Mouse (Mus musculus): ENCODE measurements at regions not wholly inside any gene's neighbourhood (a gene's known extent, or its start where the extent isn't known, plus 50 kb on each side); places are given as distances from the start of the nearest gene placed in this dataset.

DNA sequence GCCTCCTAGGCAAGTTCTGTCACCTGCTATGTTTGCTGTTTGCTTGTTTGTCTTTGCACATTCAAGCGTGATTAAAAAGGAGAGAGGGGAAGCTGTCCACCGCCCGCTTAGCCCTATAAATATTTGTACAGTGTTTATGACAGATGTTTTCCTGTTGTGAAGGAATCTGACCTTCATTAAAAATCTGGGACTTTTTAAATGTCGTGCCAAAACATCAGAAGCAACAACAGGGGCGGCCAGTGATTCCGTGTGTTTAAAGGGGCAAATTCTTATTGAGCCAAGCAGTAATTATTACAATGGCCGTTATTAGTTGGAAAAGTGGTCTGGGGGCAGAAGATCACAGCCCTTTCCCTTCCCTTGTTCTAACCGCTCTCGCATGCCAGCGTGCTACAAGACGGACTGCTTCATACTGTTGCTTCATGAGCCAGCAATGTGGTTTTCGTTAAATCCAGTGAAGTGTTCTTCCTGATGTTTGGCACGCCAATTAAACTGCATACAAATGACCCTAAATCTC is 119.3 kb downstream of the Gas1 start:
- peak; percentile 25 for DNase-seq

DNA sequence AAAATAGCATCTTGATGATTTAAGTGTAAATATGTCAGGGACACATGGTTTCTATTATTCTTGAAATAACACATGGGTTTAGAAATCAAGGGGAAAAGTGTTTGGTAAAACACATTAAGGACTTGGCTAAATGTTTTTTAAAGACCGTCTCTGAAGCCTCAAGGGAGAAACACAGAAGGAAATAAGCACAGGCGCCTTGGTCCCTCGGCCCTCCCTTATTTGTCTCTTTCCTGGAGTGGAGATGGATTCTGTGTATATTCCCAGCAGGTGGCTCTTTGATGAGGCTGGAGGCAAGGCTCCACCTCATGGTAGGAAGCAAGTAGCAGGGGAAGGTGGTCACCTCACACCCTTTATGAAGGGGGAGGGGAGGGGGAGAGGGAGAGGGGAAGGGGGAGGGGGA is 122.6 kb downstream of the Gas1 start:
- no peak for DNase-seq

DNA sequence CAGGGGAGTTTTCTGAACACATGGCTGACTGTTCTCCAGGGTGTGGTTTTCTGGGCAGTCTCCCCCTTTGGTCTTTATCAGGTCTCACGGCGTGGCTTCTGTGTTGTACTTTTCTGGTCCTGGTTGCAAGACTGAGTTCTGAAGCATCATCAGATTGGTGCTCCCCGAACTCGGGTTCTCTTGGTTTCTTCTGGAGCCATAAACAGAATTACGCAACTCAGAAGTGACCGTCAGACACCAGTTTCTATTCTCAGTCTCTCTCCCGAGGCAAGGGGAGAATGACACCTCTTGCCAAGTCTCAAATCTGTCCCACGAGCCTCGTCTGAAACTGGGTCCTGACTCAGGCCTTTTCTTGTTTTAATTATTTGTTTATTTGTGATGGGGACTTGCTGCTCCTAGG is 123.1 kb downstream of the Gas1 start:
- no peak for DNase-seq

DNA sequence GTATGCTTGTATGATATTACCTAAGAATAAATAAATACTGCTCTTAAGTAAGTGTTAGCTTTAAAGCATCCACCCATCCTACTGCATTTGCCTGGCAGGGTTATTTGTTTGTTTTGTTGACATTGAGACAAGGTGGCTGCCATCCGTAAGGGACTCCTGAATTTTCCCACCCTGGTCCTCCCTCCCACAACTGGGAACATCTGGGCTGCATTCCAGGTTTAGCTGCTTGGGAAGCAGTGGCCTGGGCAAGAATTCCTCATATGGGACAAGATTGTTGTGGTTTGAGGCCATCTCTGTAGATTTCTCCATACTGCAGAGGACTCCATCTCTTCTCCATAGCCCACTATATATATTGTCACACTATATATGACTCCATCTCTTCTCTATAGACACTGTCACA is 125.3 kb downstream of the Gas1 start:
- no peak for DNase-seq

DNA sequence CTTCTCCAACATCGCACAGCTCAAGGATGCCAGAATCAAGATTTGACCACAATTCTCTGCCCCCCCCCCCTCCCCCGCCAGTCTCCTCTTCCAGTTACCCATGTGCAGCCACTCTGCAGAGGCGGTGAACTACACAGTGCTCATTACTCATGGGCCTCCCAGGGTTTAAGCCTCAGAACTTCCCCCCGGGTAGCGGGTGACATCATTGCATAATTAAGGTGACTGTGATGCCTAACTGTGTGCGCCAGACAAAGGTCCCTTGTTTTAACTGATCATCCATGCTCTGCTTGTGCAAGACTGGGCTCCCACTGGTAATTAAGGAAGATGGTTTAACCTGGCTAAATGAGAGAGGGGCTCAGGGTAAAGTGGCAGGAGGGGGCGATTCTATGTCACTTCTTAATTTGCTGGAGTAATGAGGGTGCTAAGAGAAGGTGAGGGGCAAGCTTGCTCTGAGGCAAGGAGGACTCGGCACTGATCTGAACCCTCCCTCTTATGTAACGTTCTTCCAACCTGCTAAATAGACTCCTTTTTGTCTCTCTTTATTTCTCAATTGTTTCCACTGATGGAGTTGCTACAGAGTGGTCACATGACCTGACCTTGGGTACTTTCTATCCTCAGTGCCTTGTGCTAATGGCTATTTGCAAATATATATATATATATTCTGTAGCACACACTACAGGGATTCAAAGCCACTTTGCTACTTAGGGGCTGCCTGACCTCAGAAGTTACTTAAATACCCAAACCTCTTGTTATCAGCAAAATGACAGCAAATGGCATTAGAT is 126.2 kb downstream of the Gas1 start:
- no peak for DNase-seq

DNA sequence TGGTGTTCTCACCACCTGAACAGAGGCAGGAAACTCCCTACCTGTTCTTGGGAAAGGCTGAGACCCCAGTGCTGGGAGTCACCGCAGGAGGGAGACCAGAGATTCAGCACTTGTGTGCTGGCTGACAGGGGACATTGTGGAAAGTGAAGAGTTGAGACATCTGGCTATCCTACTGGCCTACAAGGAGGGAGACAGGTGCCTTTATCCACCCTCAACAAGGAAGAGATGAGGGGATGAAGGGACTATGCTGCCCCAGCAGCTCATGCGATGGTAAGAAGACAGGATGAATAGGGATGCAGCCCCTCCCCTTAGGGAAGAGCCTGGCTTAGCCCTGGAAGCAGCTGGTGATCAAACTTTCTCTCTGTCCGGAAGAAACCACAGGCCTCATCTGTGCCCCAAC is 127.5 kb downstream of the Gas1 start:
- no peak for DNase-seq

DNA sequence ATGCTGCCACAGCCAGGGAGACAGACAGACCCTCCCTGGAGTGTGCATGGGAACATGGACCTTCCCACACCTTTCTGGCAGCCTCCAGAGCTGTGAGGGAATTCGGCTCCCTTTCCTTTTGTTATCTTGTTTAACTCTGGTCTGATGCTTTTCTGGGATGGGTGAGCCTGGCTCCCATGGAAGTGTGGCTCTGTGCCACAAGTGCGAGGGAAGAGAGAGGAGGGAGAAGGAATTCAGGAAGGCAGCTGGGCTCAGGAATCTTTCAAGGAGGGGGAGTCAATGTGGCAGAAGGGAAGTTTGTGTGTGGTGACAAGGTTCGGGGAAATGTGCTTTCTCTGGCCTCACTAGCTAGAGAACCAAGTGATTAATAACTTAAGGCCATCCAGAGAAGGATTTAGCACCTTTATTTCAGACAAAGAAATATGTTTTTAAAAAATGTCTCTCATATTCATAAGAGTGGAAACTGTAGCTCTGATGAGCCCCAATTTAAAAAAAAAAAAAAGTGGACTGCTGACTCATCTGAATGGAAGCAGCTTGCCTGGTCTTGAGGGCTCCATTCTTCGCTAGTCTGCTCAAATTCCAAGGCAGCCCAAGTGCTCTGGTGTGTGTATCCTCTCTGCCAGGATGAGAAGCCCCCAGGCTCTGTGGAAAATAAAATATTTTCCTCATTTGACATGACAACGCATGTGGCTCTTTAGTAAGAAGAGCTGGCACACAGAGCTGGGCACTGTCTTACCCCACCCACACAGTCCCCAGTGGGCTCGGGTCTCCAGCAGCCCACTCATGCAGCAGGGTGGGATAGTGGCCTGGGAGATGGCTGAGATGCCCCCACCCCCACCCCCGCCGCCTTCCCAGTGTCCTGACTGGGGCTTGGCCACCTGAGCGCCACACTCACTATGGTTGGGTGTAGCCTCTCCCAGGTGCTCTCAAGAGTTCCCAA is 129.1 kb downstream of the Gas1 start:
- no peak for DNase-seq

DNA sequence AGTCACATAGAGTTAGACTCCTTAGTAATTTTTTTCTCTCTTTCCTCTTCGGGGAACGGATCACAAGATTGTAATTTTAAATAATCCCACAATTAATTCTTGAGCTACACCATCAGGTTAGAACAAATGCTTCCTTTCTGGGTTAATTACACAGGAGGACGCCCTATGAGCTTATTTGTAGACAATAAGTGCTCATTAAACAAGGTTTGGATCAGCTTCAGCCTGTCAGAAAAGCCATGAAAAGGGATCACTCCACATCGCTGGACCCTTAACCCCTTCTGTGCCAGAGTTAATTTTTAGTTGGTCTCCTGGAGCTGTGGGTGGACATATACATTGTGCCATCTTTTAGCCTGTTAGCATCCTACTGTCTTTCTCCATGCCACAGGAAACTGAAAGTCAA is 131.4 kb downstream of the Gas1 start:
- DNase-seq: no peak

DNA sequence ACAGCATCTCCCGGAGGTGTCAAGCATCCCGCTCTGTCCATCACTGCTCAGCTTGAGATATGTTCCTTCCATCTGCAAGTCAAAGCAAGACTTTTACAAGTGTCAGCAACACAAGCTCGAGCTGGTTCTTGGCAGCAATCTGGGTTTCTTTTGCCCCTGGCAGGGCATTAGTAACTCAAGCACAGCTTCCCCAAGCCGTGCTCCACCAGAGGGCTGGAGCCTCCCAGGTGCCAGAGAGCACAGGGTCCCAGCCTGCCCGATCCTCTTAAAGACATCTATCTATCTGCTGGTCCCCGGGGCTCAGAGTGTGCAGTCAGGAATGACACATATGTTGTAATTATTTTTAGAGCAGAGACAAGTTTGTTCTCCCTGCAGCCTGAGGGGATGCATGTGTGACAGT is 132.3 kb downstream of the Gas1 start:
- no peak for DNase-seq

DNA sequence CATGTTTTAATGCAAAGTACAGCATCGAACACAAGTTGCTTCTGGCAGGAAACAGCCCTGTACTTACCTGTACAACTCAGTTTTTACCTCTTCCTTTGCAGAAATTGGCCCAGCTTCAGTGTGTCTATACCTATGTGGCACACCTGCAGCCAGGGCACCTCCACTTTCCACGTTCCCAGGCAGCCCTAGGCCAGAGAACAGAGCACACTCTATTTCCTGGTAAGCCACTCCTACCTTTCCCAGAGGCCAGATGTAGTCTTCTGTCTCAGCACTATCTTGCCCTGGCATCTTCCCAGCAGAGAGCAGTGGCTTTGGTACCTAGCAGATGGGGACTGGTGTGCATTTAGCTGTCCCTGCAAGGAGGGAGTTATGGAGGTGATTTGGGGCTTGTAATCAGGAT is 134.7 kb downstream of the Gas1 start:
- DNase-seq: peak; percentile 20

DNA sequence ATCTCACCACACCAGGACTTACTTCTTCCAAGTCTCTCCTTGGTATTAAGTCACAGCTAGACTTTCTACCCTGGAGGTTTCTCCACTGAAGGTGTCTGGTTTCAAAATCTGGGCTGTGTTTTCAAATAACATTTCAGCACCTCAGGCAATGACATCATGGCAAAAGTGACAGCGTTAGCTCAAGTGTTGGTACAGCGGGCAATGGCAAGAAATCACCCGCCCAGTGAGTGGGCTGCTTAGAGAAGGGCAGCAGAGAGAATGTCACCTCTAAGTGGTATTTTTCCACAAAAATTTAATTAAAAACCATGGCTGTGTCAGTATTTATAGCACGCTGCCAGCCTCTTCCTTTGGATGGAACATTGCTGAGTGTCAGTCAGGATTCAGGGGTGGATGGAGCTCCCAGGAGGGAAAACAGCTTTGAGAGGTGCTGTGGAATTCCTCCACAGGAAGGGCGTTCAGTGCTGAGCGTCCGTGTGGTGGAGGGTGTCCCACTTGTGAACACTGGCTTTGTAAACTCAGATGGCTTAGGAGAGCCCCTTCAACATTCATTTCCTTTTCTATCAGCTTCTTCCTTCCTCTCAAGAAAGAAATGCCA is 141.5 kb downstream of the Gas1 start:
- DNase-seq: no peak

DNA sequence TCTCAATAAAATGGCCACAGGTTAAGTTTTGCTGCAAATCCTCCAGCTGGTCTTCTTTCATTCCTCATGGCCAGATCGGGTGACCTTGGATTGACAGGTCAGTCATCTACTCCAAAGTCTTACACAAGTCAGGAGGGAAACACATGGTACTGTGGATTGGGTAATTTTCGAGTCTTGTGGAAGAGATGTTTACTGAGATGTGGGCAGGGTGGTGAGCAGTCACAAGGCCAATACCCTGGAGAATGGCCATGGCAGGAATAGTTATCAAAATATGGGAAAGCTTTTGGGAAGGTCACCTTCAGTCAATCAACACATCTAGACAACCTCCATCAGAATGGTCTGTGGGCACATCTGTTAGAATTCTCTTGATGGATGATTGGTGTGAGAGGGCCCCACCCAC is 144.0 kb downstream of the Gas1 start:
- no peak for DNase-seq

DNA sequence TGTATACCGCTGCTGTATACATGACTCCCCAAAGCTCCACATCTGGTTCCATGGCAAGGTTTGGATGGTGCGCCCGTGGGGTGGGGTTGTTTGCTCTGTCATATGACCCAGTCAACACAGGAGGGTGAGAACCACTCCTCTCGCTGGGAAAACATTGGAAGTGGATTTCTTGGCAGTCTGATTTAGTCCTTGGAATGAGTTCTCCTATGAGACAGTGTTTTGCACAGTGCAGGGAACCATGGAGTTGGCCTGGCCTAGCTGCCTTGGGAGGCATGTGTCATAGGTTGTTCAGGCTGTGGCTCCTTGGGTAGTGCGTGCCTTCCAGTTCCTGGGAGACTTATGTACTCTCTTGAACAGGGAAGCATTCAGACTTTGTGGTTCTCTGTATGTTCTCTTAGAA is 144.6 kb downstream of the Gas1 start:
- no peak for DNase-seq

DNA sequence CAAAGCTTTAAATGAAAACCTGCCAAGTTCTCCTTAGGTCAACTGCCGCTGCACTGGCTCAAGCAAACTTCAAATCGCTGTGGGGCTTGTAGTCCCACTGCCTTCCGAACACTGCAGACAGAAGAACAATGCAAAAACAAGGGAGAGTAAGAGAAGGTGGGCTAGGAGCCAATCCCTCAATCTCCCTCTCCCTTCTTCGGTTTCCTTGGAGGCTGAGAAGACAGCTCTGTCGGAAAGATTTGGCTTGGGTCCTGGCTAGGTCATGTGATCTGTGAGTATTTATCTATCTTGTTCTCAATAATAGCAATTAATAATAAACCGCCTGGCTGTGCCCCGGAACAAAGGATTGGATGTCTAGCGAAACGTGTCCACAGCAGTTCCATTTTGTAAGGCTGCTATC is 147.6 kb downstream of the Gas1 start:
- no peak for DNase-seq

DNA sequence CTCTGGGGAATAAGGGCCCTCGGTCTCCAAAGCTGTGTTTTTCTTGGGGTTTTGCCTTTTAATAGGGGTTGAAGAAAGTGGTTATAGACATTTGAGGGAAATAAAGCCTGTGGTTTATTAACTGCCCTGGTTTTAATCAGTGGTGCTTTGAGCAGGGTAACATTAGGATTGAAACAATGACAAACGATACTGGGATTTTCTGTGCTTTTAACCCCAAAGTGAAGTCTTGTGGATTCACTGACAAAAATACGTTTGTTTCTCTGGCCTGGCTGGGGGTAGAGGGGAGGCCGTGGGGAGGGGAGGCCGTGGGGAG is 157.0 kb downstream of the Gas1 start:
- no peak for DNase-seq

DNA sequence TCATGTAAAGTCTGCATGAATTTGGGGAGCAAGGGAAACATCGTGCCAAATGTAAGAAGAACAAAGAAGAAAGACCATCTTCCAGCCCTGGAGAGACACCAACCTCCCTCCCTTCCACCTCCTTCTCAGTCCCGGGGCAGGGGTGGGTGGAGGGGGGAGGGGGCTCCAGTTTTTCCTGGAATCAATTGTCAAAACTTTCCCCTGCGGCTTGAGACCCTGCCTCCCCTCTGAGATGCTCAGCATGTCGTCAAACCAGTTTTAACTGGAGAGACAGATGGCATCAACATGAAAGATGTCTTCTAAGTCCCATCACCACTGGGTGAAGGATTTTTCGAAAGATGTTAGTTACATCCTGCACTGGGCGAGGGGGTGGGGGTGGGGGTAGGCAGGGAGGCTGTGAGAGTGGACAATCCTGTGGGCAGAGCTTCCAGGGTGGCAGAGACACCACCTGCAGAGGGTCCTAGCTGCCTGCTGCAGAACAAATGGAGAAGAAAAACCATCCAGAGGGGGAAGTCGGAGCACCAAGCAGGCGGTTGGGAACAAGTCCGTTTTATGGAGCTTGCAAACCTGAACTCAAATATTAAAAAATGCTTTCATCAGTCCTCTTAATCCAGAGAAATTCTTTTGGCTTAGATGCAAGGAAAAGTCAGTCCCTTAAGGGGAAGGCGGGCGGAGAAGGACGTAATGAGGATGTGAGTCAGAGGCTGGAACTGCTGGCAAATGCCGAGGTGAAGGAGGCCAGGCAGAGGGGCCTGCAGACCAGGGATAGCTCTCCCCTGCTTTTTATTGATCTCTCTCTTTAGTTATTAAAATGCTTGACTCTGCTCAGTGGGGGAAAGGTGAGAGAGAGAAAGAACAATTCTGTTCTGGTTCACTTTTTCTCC is 157.6 kb downstream of the Gas1 start:
- DNase-seq: peak; percentile 32

DNA sequence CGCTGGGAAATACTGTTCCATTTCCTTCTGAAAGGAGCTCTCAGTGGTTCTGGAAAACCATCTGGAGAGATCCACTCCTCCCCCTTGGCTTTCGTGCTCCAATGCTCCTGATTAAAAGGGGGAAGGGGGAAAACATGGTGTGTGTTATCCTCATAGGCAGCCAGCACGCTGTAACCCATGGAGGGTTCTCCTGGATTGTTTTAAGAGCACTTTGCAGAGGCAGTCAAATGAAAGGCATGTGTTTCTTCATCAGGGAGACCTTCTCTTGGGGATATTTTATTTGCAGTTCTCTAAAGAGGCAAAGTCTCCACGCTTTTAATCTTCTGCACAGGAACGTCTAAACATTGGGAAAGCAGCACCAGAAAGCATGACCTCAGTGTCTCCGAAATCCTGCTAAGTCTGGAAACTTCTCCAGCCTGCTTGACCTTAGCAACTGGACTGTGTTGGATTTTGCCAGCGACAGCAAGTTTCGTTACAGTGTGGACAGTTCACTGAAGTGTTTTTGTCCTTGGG is 161.3 kb downstream of the Gas1 start:
- peak; percentile 75 for DNase-seq

DNA sequence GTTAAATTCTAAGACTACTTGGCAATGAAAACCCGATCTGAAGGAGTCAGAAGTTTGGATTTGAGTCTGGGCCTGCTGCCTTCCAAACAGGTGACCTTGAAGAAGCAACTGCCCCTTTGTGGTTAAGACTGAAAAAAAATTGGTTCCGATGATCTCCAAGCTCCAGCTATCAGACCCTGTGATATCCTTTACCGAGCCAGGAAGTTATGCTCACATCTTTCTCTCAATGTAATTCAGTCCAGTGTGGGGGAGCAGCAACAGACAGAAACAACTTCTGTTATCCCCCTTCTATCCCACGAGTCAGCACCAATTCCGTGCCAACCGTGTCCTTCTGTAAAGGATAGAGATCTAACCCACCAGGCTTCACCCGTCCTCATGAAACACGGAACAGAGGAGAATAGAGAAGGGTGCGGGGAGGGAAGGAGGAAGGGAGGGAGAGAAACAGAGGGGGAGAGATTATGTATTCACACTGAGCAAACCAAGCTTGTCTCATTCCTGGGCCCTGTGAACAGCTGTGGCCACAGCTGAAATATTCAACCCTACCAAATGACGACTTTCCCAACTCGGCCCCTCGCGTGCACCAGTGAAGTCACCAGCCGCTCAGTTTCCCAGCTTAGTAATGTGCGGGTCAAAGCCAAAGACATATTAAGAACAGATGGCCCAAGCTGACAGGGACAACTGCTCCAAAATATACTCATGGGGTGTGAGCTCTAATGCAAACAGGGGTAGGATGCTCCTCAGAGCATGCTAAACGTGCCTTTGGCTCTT is 164.9 kb downstream of the Gas1 start:
- DNase-seq: no peak

DNA sequence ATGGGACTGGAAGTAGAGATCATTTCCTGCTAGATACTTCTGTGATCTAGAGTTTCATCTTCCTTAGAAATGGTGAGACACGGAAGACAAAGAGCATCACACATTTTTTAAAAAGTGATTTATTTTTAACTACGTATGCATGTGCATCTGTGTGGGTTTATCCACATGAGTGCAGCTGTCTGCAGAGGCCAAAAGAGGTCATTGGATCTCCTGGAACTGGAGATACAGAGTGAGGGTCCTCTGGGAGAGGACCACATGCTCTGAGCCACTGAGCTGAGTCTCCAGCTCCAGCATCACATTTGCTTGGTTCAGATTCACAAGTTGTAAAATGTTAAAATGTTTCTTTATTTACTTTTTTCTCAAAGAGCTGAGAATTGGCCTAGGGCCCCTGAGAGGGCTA is 166.1 kb downstream of the Gas1 start:
- DNase-seq: no peak

DNA sequence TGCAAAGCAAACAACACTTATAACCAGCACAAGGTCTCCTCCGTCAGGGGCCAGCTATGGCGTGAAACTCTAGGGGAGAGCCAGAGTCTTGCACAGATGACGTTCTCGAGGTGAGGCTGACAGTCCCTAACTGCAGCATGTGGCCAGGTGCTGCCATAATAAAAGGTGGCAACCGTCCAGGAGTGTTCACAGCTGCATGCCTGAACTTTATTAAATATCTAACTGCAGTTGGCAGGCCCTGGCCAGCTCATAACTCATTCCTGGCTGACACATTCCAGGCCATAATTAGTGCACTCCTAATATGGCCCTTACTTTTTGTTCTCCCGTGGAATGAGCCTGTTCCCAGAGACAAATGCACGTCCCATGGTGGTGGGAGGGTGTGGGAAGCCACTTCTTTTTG is 169.6 kb downstream of the Gas1 start:
- DNase-seq: peak; percentile 91

DNA sequence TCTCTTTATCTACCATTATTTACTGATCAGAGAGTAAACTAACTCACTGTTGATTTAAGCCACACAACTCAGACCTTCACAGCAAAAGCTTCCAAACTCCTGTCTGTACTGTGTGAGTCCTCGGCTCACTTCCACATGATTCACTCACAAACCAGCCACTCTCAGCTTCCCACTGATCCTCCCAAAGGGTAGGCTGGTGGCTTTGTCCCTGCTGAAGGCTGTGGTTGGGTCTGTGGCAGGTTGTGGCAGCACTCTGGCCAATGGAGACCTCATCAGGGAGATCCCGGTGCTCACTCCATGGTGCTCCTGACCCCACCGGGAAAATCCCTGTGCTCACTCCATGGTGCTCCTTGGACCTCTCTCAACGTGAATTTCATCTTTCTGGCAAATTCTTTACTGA is 170.1 kb downstream of the Gas1 start:
- DNase-seq: no peak

DNA sequence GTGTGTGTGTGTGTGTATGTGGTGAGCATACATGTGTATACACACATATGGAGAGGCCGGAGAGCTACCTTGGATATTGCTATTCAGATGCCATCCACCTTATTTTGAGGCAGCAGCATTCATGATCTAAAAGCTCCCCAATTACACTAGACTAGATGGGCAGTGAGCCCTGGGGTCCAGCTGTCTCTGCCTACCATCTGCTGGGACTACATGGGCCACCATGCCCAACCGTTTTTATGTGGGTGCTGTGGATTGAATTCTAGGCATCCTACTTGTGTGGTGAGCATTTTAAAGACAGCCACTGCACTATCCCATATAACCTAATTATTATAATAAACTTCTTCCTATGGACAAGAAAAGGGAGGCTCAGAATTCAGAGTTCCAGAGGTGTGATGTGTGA is 172.6 kb downstream of the Gas1 start:
- DNase-seq: no peak
